Mouse (Mus musculus): ENCODE data around the gene Acsl3. TPM values are rescaled to one million over a fixed set of nuclear protein-coding genes. Genes with fewer than 3 reads are reported as not detected.

Acsl3 gene
- total RNA-seq, 1 experiment, result 76.4 TPM

DNA sequence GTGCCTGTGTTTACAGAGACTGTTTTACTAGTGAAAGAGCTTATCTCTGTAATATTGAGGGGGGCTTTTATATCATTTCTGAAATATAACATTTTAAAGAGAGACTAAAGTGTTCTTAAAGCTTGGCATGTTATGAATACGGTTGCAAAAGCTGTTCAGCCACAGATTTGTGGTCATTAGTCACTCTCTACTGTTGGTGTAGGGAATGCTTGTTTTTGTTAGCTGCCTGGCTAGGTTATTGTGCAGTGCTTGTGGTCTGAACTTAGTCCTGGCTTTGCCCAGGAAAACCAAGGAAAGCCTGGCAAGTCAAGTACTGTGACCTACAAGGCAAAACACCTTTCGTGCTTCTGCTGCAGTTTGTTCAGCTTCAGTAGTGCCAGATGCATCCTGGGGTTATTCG is 44.1 kb downstream of the Acsl3 start:
- no peak for DNase-seq (ENCODE audit: low read depth, low spot score)
- in situ Hi-C loops (cut with MboI; ENCODE audit: low sequenced_read_pairs in 2 of 2, unreplicated experiment in 2 of 2), result no loop called here
- Histone ChIP-seq H3K27ac (ENCODE audit: insufficient read depth, low read depth, low read length, poor library complexity, severe bottlenecking) (no peak overlapping the region), H3K4me3 (ENCODE audit: insufficient read depth in 1 of 2, low read depth in 1 of 2, low read length in 2 of 2, poor library complexity in 1 of 2, severe bottlenecking in 1 of 2) (no peak overlapping the region), H3K9ac (ENCODE audit: insufficient read depth, low read depth, low read length, poor library complexity, severe bottlenecking) (no peak overlapping the region), H3K36me3 (ENCODE audit: control insufficient read depth, insufficient read depth, low read length, poor library complexity, severe bottlenecking) (peaks cover 35% of the 10 kb centered on the region), H3K9me3 (ENCODE audit: control insufficient read depth, insufficient read depth, low read depth, low read length) (no peaks in the 10 kb centered on the region), H3K4me1 (ENCODE audit: control insufficient read depth in 2 of 2, insufficient read depth in 2 of 2, low read length in 2 of 2, poor library complexity in 1 of 2) (no peaks in the 10 kb centered on the region)
- no peak for TF ChIP-seq ZNF384 (IDR thresholded peaks at IDR 0.05; ENCODE audit: low read depth, low read length)
- no peak for TF ChIP-seq MAFK (IDR thresholded peaks at IDR 0.05; ENCODE audit: insufficient read depth, low read depth, low read length)
- no peak for TF ChIP-seq HCFC1 (IDR thresholded peaks at IDR 0.05; ENCODE audit: borderline replicate concordance, insufficient read depth, low read length)
- no peak for TF ChIP-seq CHD2 (IDR thresholded peaks at IDR 0.05; ENCODE audit: low read depth, low read length)
- TF ChIP-seq ZC3H11A (IDR thresholded peaks at IDR 0.05; ENCODE audit: borderline replicate concordance, low read depth, low read length), result no peak

- H3K27ac ChIP-seq (ENCODE audit: insufficient read depth, low read depth, low read length, poor library complexity, severe bottlenecking), result no peak overlapping the region
- H3K36me3 ChIP-seq (ENCODE audit: control insufficient read depth, insufficient read depth, low read length, poor library complexity, severe bottlenecking), result peaks cover 37% of the 10 kb centered on the region
- no peak for DNase-seq (ENCODE audit: low read depth, low spot score)
- H3K9me3 ChIP-seq (ENCODE audit: control insufficient read depth, insufficient read depth, low read depth, low read length), result no peaks in the 10 kb centered on the region
- TF ChIP-seq ZNF384 (IDR thresholded peaks at IDR 0.05; ENCODE audit: low read depth, low read length) (no peak), CHD2 (IDR thresholded peaks at IDR 0.05; ENCODE audit: low read depth, low read length) (no peak), MAFK (IDR thresholded peaks at IDR 0.05; ENCODE audit: insufficient read depth, low read depth, low read length) (no peak), HCFC1 (IDR thresholded peaks at IDR 0.05; ENCODE audit: borderline replicate concordance, insufficient read depth, low read length) (no peak), ZC3H11A (IDR thresholded peaks at IDR 0.05; ENCODE audit: borderline replicate concordance, low read depth, low read length) (no peak)
- H3K4me1 ChIP-seq (ENCODE audit: control insufficient read depth in 2 of 2, insufficient read depth in 2 of 2, low read length in 2 of 2, poor library complexity in 1 of 2), result no peaks in the 10 kb centered on the region
- no peak overlapping the region for H3K9ac ChIP-seq (ENCODE audit: insufficient read depth, low read depth, low read length, poor library complexity, severe bottlenecking)
- H3K4me3 ChIP-seq (ENCODE audit: insufficient read depth in 1 of 2, low read depth in 1 of 2, low read length in 2 of 2, poor library complexity in 1 of 2, severe bottlenecking in 1 of 2), result no peak overlapping the region
- in situ Hi-C loops (cut with MboI; ENCODE audit: low sequenced_read_pairs in 2 of 2, unreplicated experiment in 2 of 2), result no loop called here
These were observed 44.8 kb downstream of the Acsl3 start for GRCm38 (mm10) chr1:78702282-78702963.

GRCm38 (mm10) chr1:78702964-78703285 is 45.3 kb downstream of the Acsl3 start:
- in situ Hi-C loops (cut with MboI; ENCODE audit: low sequenced_read_pairs in 2 of 2, unreplicated experiment in 2 of 2), result no loop called here
- DNase-seq (ENCODE audit: low read depth, low spot score), result no peak
- H3K27ac ChIP-seq (ENCODE audit: insufficient read depth, low read depth, low read length, poor library complexity, severe bottlenecking), result no peak overlapping the region
- no peak overlapping the region for H3K4me3 ChIP-seq (ENCODE audit: insufficient read depth in 1 of 2, low read depth in 1 of 2, low read length in 2 of 2, poor library complexity in 1 of 2, severe bottlenecking in 1 of 2)
- H3K36me3 ChIP-seq (ENCODE audit: control insufficient read depth, insufficient read depth, low read length, poor library complexity, severe bottlenecking), result peaks cover 34% of the 10 kb centered on the region
- H3K9me3 ChIP-seq (ENCODE audit: control insufficient read depth, insufficient read depth, low read depth, low read length), result no peaks in the 10 kb centered on the region
- no peaks in the 10 kb centered on the region for H3K4me1 ChIP-seq (ENCODE audit: control insufficient read depth in 2 of 2, insufficient read depth in 2 of 2, low read length in 2 of 2, poor library complexity in 1 of 2)
- TF ChIP-seq CHD2 (IDR thresholded peaks at IDR 0.05; ENCODE audit: low read depth, low read length) (no peak), HCFC1 (IDR thresholded peaks at IDR 0.05; ENCODE audit: borderline replicate concordance, insufficient read depth, low read length) (no peak), ZC3H11A (IDR thresholded peaks at IDR 0.05; ENCODE audit: borderline replicate concordance, low read depth, low read length) (no peak), MAFK (IDR thresholded peaks at IDR 0.05; ENCODE audit: insufficient read depth, low read depth, low read length) (no peak)
- H3K9ac ChIP-seq (ENCODE audit: insufficient read depth, low read depth, low read length, poor library complexity, severe bottlenecking), result no peak overlapping the region

DNA sequence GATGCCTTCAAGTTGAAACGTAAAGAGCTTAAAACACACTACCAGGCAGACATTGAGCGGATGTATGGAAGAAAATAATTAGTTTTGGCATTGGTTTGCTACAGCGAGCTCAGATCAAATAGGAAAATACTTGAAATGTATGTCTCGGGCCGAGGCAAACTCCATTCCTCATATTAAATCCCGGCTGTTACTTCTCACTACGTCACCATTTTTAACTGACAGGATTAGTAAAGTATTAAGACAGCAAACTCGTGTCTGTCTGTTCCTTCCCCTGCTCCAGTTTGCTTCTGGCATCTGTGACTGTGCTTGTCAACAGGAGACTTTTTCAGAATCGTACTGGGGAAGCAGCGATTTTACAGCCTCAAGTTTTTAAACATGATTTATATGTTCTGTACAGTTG is 48.7 kb downstream of the Acsl3 start:
- peaks cover 22% of the 10 kb centered on the region for H3K36me3 ChIP-seq (ENCODE audit: control insufficient read depth, insufficient read depth, low read length, poor library complexity, severe bottlenecking)
- TF ChIP-seq CHD2 (IDR thresholded peaks at IDR 0.05; ENCODE audit: low read depth, low read length) (no peak), ZNF384 (IDR thresholded peaks at IDR 0.05; ENCODE audit: low read depth, low read length) (no peak), ZC3H11A (IDR thresholded peaks at IDR 0.05; ENCODE audit: borderline replicate concordance, low read depth, low read length) (no peak), HCFC1 (IDR thresholded peaks at IDR 0.05; ENCODE audit: borderline replicate concordance, insufficient read depth, low read length) (no peak), MAFK (IDR thresholded peaks at IDR 0.05; ENCODE audit: insufficient read depth, low read depth, low read length) (no peak)
- no peaks in the 10 kb centered on the region for H3K9me3 ChIP-seq (ENCODE audit: control insufficient read depth, insufficient read depth, low read depth, low read length)
- no peak overlapping the region for H3K9ac ChIP-seq (ENCODE audit: insufficient read depth, low read depth, low read length, poor library complexity, severe bottlenecking)
- no peak for DNase-seq (ENCODE audit: low read depth, low spot score)
- in situ Hi-C loops (cut with MboI; ENCODE audit: low sequenced_read_pairs in 2 of 2, unreplicated experiment in 2 of 2), result no loop called here
- H3K4me1 ChIP-seq (ENCODE audit: control insufficient read depth in 2 of 2, insufficient read depth in 2 of 2, low read length in 2 of 2, poor library complexity in 1 of 2), result no peaks in the 10 kb centered on the region
- H3K4me3 ChIP-seq (ENCODE audit: insufficient read depth in 1 of 2, low read depth in 1 of 2, low read length in 2 of 2, poor library complexity in 1 of 2, severe bottlenecking in 1 of 2), result no peak overlapping the region
- no peak overlapping the region for H3K27ac ChIP-seq (ENCODE audit: insufficient read depth, low read depth, low read length, poor library complexity, severe bottlenecking)

DNA sequence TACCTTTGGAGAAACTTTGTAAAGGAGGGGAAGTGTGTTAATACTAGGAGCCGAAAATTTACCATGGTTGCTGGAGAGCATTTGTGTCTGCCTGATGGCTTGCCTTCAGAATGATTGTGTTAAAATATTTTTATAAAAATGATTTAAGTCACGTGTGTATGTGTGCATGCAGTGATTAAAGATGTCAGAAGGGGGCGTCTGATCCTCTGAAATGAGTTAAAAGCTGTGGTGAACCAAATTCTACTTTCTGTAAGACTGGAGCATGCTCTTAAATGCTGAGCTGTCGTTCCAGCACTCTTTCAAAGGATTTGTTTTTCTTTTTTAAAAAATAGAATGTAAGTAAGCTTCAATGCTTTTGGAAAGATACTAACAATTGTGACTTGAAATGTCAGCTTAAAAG is 49.7 kb downstream of the Acsl3 start:
- Histone ChIP-seq H3K4me1 (ENCODE audit: control insufficient read depth in 2 of 2, insufficient read depth in 2 of 2, low read length in 2 of 2, poor library complexity in 1 of 2) (no peaks in the 10 kb centered on the region), H3K9ac (ENCODE audit: insufficient read depth, low read depth, low read length, poor library complexity, severe bottlenecking) (no peak overlapping the region), H3K36me3 (ENCODE audit: control insufficient read depth, insufficient read depth, low read length, poor library complexity, severe bottlenecking) (peaks cover 16% of the 10 kb centered on the region), H3K9me3 (ENCODE audit: control insufficient read depth, insufficient read depth, low read depth, low read length) (no peaks in the 10 kb centered on the region), H3K4me3 (ENCODE audit: insufficient read depth in 1 of 2, low read depth in 1 of 2, low read length in 2 of 2, poor library complexity in 1 of 2, severe bottlenecking in 1 of 2) (no peak overlapping the region), H3K27ac (ENCODE audit: insufficient read depth, low read depth, low read length, poor library complexity, severe bottlenecking) (no peak overlapping the region)
- in situ Hi-C loops (cut with MboI; ENCODE audit: low sequenced_read_pairs in 2 of 2, unreplicated experiment in 2 of 2), result no loop called here
- no peak for TF ChIP-seq ZC3H11A (IDR thresholded peaks at IDR 0.05; ENCODE audit: borderline replicate concordance, low read depth, low read length)
- TF ChIP-seq MAFK (IDR thresholded peaks at IDR 0.05; ENCODE audit: insufficient read depth, low read depth, low read length), result no peak
- no peak for DNase-seq (ENCODE audit: low read depth, low spot score)
